Mouse (Mus musculus) embryonic facial prominence, embryonic 14.5 days (tissue): Measurements from ENCODE around the gene Rps15. TPM values are rescaled to one million over a fixed set of nuclear protein-coding genes. Genes with fewer than 3 reads are reported as not detected.
"Not testable (repeated sequence)": the region's sequence is repeated elsewhere in the genome, so short reads cannot be mapped to it uniquely, and the experiment has no call there.

Source experiments
- ATAC-seq: fragments of 200-750 bp; cut with Nextera tagmentation; 2 replicates; pipeline ENCODE4 v1.8.0; 2017; ENCODE audit warnings: low read depth, moderate number of reproducible peaks, moderate TSS enrichment
- DNase-seq: peaks from one replicate; pipeline ENCODE4 v3.0.0-alpha.2; 2015; ENCODE audit warnings: low spot score
- H3K27ac ChIP-seq: fragments of 300-500 bp; sonication (generic); replicated peaks from 2 replicates; pipeline ENCODE4 v1.5.1; 2014; ENCODE audit warnings: low read depth, mild to moderate bottlenecking, low read length, moderate library complexity
- H3K27me3 ChIP-seq: fragments of 300-500 bp; sonication (generic); replicated peaks from 2 replicates; pipeline ENCODE4 v1.6.1; 2014; ENCODE audit warnings: low read length; ENCODE audit not compliant: control insufficient read depth, insufficient read depth
- H3K36me3 ChIP-seq: fragments of 300-500 bp; sonication (generic); 2 replicates; pipeline ENCODE4 v1.6.1; 2014; ENCODE audit warnings: low read length, mixed read lengths; ENCODE audit not compliant: control insufficient read depth, insufficient read depth
- H3K4me1 ChIP-seq: fragments of 300-500 bp; sonication (generic); 2 replicates; pipeline ENCODE4 v1.6.1; 2014; ENCODE audit warnings: antibody characterized with exemption, low read length; ENCODE audit not compliant: control insufficient read depth, insufficient read depth
- H3K4me2 ChIP-seq: fragments of 300-500 bp; sonication (generic); 2 replicates; pipeline ENCODE4 v1.6.1; 2014; ENCODE audit warnings: low read depth, mild to moderate bottlenecking, low read length, moderate library complexity, mixed read lengths
- H3K4me3 ChIP-seq: fragments of 300-500 bp; sonication (generic); 2 replicates; pipeline ENCODE4 v1.5.1; 2014; ENCODE audit warnings: low read depth, mild to moderate bottlenecking, low read length
- H3K9ac ChIP-seq: fragments of 300-500 bp; sonication (generic); 2 replicates; pipeline ENCODE4 v1.6.1; 2014; ENCODE audit warnings: low read depth, mild to moderate bottlenecking, low read length, moderate library complexity, mixed read lengths
- H3K9me3 ChIP-seq: fragments of 300-500 bp; sonication (generic); 2 replicates; pipeline ENCODE4 v1.6.1; 2016; ENCODE audit warnings: low read length; ENCODE audit not compliant: control insufficient read depth
- WGBS: fragments of 180-500 bp; shearing (Covaris S2); extraction: QIAGEN DNeasy Blood & Tissue Kit; methylation state at CpG from one replicate; pipeline ENCODE4 v1.1.7; 2014; 5-methylcytosine and 5-hydroxymethylcytosine counted together
- polyA plus RNA-seq: library from polyadenylated mRNA; unstranded; fragments of >200 nt; fragmentation: Nextera tagmentation; extraction: Ambion mirVana; gene quantifications from 2 replicates; pipeline ENCODE4 v1.2.1, GENCODE M21; 2014

The Rps15 gene
- 1,047 and 1,145 TPM in 2 replicates for polyA plus RNA-seq

DNA sequence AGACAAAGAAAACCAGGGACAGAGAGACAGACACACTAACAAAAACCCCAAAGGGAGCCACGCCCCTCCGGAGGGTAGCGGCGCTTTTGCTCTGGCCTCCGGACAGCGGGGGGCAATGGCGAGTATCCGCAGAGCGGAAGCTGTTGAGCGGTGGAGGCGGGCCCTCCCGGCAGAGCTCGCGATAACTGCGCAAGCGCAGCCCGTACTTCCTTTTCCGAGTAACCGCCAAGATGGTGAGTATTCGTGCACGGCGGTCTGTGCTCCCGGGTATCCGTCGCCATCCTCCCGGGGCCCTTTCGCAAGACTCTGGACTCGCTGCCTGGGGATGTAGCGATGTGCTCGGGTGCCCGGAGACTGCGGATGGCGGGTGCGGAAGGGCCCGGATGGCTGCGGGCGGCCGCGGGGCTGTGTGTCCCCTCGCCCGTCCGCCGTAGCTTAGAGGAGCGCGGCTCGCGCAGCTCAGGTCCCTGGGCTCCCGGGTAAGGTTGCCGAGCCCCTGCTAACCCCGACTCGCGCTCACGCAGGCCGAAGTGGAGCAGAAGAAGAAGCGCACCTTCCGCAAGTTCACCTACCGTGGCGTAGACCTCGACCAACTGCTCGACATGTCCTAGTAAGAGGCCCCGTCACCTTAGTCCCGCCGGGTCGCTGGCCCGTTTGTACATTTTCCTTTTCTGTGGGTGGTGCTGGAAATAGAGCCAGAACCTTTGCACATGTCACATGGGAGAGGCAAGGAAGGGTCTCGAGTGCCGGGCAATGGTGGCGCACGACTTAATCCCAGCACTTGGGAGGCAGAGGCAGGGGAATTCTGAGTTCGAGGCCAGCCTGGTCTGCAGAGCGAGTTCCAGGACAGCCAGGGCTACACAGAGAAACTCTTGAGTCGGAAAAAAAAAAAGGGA is at the start of gene Rps15:
Gene Rps15, plus strand, starts transcription at position 203 of the 896 bp plus-strand sequence.
- H3K36me3 ChIP-seq, result peaks cover 36% of the 10 kb centered on the region
- DNase-seq (peak; percentile 98), ATAC-seq (peak; percentile 87)
- H3K4me3 ChIP-seq, result peak within 1 kb of the TSS; percentile 97
- peak within 1 kb of the TSS; percentile 94 for H3K27ac ChIP-seq
- H3K27me3 ChIP-seq, result no peaks in the 10 kb centered on the region; the same call in 1 of the 2 replicates
- WGBS, result under 1% methylated on average over 54 of the region's 72 CpGs
- 0 out of 2 replicates have a peak, but pooled peaks cover 4% of the 10 kb centered on the region for H3K4me1 ChIP-seq
- peak within 1 kb of the TSS; percentile 98 for H3K4me2 ChIP-seq
- peak within 1 kb of the TSS; percentile 99 for H3K9ac ChIP-seq
- H3K9me3 ChIP-seq, result no peaks in the 10 kb centered on the region

DNA sequence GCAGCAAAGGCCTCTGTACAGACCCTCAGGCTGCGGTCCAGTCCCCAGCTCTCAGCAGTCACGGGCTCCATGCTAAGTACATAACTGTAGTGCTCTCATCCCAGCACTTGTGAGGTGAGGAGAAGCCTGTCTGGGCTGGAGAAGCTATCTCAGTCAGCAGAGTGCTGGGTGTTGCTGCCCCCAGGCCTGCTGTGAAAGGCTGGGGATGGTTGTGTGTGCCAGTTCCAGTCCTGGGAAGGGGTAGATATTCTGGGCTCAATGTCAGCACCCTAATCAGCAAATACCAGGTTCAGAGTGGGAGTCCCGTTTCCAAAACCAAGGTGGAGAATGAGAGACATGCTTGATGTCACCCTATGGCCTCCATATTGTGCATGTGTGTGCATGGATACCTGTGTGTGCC is 49.6 kb upstream of the Rps15 start:
- no peak overlapping the region for H3K4me2 ChIP-seq
- no peaks in the 10 kb centered on the region for H3K9me3 ChIP-seq
- no peaks in the 10 kb centered on the region for H3K27me3 ChIP-seq
- H3K4me1 ChIP-seq, result peaks cover 3% of the 10 kb centered on the region; the same call in 1 of the 2 replicates
- H3K27ac ChIP-seq, result no peak overlapping the region
- no peak overlapping the region for H3K9ac ChIP-seq
- 95% methylated on average over 3 of the region's 3 CpGs for WGBS
- peaks cover 71% of the 10 kb centered on the region for H3K36me3 ChIP-seq
- no peak for ATAC-seq
- DNase-seq, result no peak
- no peak overlapping the region for H3K4me3 ChIP-seq

DNA sequence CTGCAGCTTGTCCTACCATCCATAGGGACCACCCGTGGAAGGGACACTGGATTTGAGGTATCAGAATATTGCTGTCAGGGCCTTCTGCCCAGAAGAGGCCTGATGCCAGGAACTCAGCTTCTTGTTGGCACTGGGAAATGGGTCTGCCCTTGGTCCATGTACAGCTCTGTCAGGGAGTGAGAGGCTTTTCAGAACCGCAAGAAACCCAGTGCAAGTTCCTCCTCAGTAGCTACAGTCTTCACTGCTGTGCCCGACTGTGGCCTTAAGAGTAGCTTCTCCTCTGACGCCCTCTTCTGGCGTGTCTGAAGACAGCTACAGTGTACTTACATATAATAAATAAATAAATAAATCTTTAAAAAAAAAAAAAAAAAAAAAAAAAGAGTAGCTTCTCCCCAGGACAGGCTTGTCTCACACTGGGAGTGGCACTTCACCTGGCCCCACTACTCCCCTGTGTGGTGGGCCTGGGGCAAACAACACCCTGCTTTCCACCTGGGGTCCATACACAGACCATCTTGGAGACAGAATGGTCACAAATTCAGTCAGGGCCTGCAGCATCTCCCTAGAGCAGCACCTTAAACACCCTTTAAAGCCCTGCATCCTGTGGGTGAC is 47.4 kb upstream of the Rps15 start:
- 38% methylated on average over 5 of the region's 5 CpGs for WGBS
- no peak overlapping the region for H3K4me2 ChIP-seq
- DNase-seq, result peak; percentile 77

DNA sequence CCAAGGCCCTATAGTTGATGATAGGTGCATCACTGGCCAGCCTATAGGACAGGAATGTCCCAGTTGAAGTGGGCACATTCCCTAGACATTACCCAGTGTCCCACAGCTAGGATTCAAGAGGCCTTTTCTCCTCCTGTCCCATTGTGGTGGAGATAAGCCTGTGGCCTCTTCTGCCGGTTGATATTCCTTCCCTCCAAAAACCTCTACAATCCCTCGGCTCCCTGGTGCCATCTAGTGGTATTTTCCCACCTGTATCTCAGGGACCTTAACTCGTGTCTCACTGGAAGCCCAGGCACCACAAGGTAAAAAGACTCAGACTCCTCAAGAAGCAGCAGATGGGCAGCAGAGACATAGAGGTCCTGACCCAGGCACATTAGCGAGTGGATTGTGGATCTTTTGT is 46.7 kb upstream of the Rps15 start:
- ATAC-seq, result peak; percentile 19; the same call in 1 of the 2 replicates
- H3K9ac ChIP-seq, result no peak overlapping the region

More for the DNA sequence above, 47.4 kb upstream of the Rps15 start:
- H3K9me3 ChIP-seq, result no peaks in the 10 kb centered on the region
- no peak for ATAC-seq
- H3K9ac ChIP-seq, result no peak overlapping the region
- no peak overlapping the region for H3K4me3 ChIP-seq
- H3K27me3 ChIP-seq, result no peaks in the 10 kb centered on the region
- H3K27ac ChIP-seq, result no peak overlapping the region
- H3K36me3 ChIP-seq, result peaks cover 48% of the 10 kb centered on the region
- peaks cover 3% of the 10 kb centered on the region; the same call in 1 of the 2 replicates for H3K4me1 ChIP-seq

DNA sequence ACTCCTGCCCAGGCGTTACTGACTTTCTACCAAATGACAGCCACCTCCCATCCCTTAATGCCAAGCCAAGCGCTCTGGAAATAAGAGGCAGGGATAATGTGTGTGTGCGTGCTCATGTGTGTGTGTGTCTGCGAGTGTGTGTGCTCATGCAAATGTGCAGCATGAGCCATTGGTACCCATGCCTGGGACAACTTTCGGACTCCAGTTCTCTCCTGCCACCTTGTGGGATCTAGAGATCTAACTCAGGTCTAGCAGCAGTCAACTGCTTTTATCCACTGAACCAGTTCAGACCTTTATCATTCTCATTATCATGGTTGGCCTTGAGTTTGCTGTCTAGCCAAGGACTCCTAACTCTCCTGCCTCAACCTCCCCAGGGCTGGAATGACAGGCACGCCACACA is 44.4 kb upstream of the Rps15 start:
- ATAC-seq (no peak), DNase-seq (peak; percentile 74)
- 46% methylated on average over 6 of the region's 6 CpGs for WGBS
- Histone ChIP-seq H3K36me3 (peaks cover 25% of the 10 kb centered on the region), H3K27ac (no peak overlapping the region), H3K9ac (no peak overlapping the region), H3K27me3 (no peaks in the 10 kb centered on the region), H3K4me1 (peaks cover 5% of the 10 kb centered on the region; the same call in 1 of the 2 replicates), H3K4me2 (peak overlapping the region; percentile 71; the same call in 1 of the 2 replicates), H3K4me3 (peak overlapping the region; percentile 70; the same call in 1 of the 2 replicates), H3K9me3 (no peaks in the 10 kb centered on the region)

More for the DNA sequence above, 46.7 kb upstream of the Rps15 start:
- H3K4me2 ChIP-seq, result no peak overlapping the region
- peak; percentile 90 for DNase-seq
- H3K9me3 ChIP-seq, result no peaks in the 10 kb centered on the region
- peaks cover 5% of the 10 kb centered on the region; the same call in 1 of the 2 replicates for H3K4me1 ChIP-seq
- WGBS, result 4% methylated on average over 4 of the region's 4 CpGs
- no peak overlapping the region for H3K4me3 ChIP-seq
- peaks cover 41% of the 10 kb centered on the region for H3K36me3 ChIP-seq
- no peak overlapping the region for H3K27ac ChIP-seq
- no peaks in the 10 kb centered on the region for H3K27me3 ChIP-seq

DNA sequence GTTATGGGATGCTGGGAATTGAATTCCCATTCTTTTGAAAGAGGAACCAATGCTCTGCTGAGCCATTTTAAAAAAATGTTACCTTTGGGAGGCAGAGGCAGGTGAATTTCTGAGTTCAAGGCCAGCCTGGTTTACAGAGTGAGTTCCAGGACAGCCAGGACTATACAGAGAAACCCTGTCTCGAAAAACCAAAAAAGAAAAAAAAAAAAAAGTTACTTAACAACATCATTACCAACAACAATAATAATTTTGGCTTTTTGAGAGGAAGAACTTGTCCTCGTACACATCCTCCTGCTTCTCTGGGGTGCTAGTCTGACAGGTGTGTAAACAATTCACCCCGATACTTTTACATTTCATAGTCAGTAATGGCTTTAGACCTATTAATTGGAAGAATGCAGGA is 43.8 kb upstream of the Rps15 start:
- not testable (repeated sequence) for ATAC-seq, DNase-seq, H3K4me1 ChIP-seq, H3K9me3 ChIP-seq, H3K27ac ChIP-seq, H3K27me3 ChIP-seq
- WGBS, result 49% methylated on average over 3 of the region's 3 CpGs
- peak overlapping the region; percentile 71 for H3K4me2 ChIP-seq
- H3K9ac ChIP-seq, result 0 out of 2 replicates have a peak overlapping the region, but pooled peaks have one; percentile 19
- peak overlapping the region; percentile 70 for H3K4me3 ChIP-seq
- peaks cover 25% of the 10 kb centered on the region for H3K36me3 ChIP-seq

DNA sequence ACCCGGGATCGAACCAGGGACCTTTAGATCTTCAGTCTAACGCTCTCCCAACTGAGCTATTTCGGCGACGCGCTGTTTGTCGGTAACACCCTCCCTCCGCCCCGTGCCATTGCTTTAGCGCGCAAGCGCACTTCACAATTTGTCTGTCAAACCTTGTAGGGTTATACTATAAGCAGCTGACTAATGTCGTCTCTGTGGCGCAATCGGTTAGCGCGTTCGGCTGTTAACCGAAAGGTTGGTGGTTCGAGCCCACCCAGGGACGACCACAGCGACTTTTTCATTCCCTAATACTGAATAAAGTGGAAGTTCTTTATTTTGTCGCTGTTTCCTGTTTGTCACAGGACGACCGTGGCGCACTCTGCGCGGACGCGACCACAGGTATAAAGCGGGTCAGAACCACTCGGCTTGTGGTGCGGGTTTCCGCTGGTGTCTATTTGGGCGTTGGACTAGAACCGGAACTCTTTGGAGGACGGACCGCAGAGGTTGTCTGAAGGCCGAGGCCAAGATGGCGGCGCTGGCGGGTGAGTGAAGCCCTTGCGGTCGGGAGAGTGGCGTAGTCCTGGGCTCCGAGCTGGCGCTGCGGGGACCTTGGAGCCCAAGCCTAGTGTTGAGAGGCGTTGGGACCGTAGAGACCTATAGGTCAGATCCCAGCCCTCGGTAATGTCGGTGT is 43.1 kb upstream of the Rps15 start, which contains the start of gene Ndufs7:
Gene Ndufs7, plus strand, starts transcription at position 151 of the 670 bp plus-strand sequence.
- peaks cover 5% of the 10 kb centered on the region; the same call in 1 of the 2 replicates for H3K4me1 ChIP-seq
- DNase-seq (peak; percentile 95), ATAC-seq (peak; percentile 94)
- H3K9me3 ChIP-seq, result no peaks in the 10 kb centered on the region
- H3K4me2 ChIP-seq, result peak within 1 kb of the TSS; percentile 71
- H3K9ac ChIP-seq, result peak within 1 kb of the TSS; percentile 71
- peak within 1 kb of the TSS; percentile 70 for H3K4me3 ChIP-seq
- peak within 1 kb of the TSS; percentile 83 for H3K27ac ChIP-seq
- H3K36me3 ChIP-seq, result peaks cover 25% of the 10 kb centered on the region
- H3K27me3 ChIP-seq, result no peaks in the 10 kb centered on the region
- WGBS, result under 1% methylated on average over 53 of the region's 53 CpGs

DNA sequence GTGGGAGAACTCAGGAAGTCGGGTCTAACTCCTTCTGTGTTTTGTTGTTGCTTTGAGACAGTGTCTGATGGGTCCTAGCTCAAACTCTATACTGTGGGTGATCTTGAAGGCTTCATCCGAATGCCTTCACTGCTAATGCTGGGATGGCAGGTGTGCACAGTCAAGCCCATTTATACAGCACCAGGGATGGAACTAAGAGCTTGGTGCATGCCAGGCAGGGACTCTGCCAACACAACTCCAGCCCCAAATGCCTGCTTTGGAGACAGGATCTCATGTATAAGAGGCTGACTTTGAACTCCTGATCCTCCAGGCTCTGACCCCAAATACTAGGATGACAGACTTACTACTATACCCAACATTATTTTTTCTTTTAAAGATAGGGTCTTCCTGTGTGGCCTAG is 42.2 kb upstream of the Rps15 start:
- DNase-seq (no peak), ATAC-seq (no peak)
- no peaks in the 10 kb centered on the region for H3K9me3 ChIP-seq
- H3K27me3 ChIP-seq, result no peaks in the 10 kb centered on the region
- peak overlapping the region; percentile 70 for H3K4me3 ChIP-seq
- H3K36me3 ChIP-seq, result peaks cover 29% of the 10 kb centered on the region
- H3K4me1 ChIP-seq, result peaks cover 5% of the 10 kb centered on the region; the same call in 1 of the 2 replicates
- WGBS, result 26% methylated on average over 2 of the region's 2 CpGs
- peak overlapping the region; percentile 71 for H3K9ac ChIP-seq
- no peak overlapping the region for H3K27ac ChIP-seq
- peak overlapping the region; percentile 71 for H3K4me2 ChIP-seq
